ENCODE assay signal across 16 mouse cellular contexts in the genomic region with DNA sequence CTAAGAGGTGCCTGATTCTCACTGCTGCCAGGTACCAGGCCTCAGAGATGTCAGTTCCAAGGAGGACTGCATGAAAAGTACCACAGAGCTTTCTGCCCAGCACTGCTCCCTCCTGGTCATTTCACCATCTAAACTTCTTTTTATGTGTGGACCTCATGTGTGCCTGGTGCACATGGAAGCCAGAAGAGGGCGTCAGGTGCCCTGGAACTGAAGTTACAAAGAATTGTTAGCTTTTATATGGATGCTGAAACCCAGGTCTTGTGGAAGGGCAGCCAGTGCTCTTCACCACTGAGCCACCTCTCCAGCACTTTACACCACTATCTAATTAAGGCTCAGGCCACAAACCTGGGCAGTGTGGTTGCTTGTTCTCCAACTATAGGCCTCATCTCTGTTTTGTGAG. TPM values are rescaled to one million over a fixed set of nuclear protein-coding genes. Genes with fewer than 3 reads are reported as not detected.
DNase-seq lines count a peak whose midpoint lies in the region; ATAC-seq and TF ChIP-seq lines count a peak whose summit lies in the region.
"Had no signal": no experiment of that assay in that cellular context is flagged by ENCODE, and none has a peak within 500 bp of the region (broad histone marks: within the 10 kb centered on the region; RNA-seq: fewer than 3 reads in every experiment).

No protein-coding gene starts in this region.

- DNase-seq in kidney, adult 2 months = no peak
- no peak for DNase-seq in midbrain, postnatal 0 days (ENCODE audit: low spot score)
- DNase-seq in R1 (ENCODE audit: low read depth, low spot score) = peak; percentile 37
- DNase-seq in spleen, postnatal 36 days (ENCODE audit: low spot score in 2 of 2) = no peak
- DNase-seq in hindbrain, postnatal 0 days (ENCODE audit: low spot score) = no peak
- DNase-seq: adrenal gland, postnatal 36 days; gastrocnemius, postnatal 25 days; kidney, adult 11 months had no signal

- TF ChIP-seq POLR2A in kidney, adult 2 months (IDR thresholded peaks at IDR 0.05; ENCODE audit: low read depth, low read length) = no peak

- H3K4me2 ChIP-seq in kidney, embryonic 14.5 days (replicated peaks; ENCODE audit: low read depth, low read length) = no peak overlapping the region
- no peak overlapping the region for H3K4me2 ChIP-seq in midbrain, postnatal 0 days (ENCODE audit: low read depth, low read length, poor library complexity, severe bottlenecking)
- no peak overlapping the region for H3K4me2 ChIP-seq in midbrain, embryonic 13.5 days (replicated peaks)
- H3K4me2 ChIP-seq in hindbrain, postnatal 0 days (ENCODE audit: low read depth, low read length) = no peak overlapping the region
- H3K4me2 ChIP-seq: heart, embryonic 12.5 days; hindbrain, embryonic 12.5 days; neural tube, embryonic 15.5 days had no signal

- H3K27ac ChIP-seq in kidney, adult 2 months (ENCODE audit: insufficient read depth, low read depth, low read length) = no peak overlapping the region
- H3K27ac ChIP-seq in kidney, embryonic 14.5 days (ENCODE audit: low read depth, low read length) = no peak overlapping the region
- H3K27ac ChIP-seq in midbrain, postnatal 0 days (ENCODE audit: low read depth, low read length) = no peak overlapping the region
- H3K27ac ChIP-seq in midbrain, embryonic 13.5 days = no peak overlapping the region
- no peak overlapping the region for H3K27ac ChIP-seq in hindbrain, postnatal 0 days
- H3K27ac ChIP-seq: hindbrain, embryonic 12.5 days; macrophage; neural tube, embryonic 15.5 days had no signal

- H3K4me3 ChIP-seq in kidney, adult 2 months (ENCODE audit: insufficient read depth, low read depth, low read length) = no peak overlapping the region
- H3K4me3 ChIP-seq in kidney, embryonic 14.5 days (ENCODE audit: low read length) = no peak overlapping the region
- H3K4me3 ChIP-seq in midbrain, postnatal 0 days (ENCODE audit: low read depth, low read length) = no peak overlapping the region
- H3K4me3 ChIP-seq in midbrain, embryonic 13.5 days (replicated peaks) = no peak overlapping the region
- H3K4me3 ChIP-seq in hindbrain, postnatal 0 days (ENCODE audit: low read length) = no peak overlapping the region
- H3K4me3 ChIP-seq: erythroblast, embryonic 14.5 days; heart, embryonic 12.5 days; hindbrain, embryonic 12.5 days; neural tube, embryonic 15.5 days had no signal

- no peak for ATAC-seq in kidney, embryonic 14.5 days (ENCODE audit: low FRiP score, low TSS enrichment)
- ATAC-seq in midbrain, postnatal 0 days (ENCODE audit: low FRiP score) = no peak
- no peak for ATAC-seq in midbrain, embryonic 13.5 days
- ATAC-seq in hindbrain, postnatal 0 days = no peak

- H3K27me3 ChIP-seq in kidney, adult 2 months (replicated peaks; ENCODE audit: control insufficient read depth, insufficient read depth, low read length) = no peaks in the 10 kb centered on the region
- no peaks in the 10 kb centered on the region for H3K27me3 ChIP-seq in kidney, embryonic 14.5 days (ENCODE audit: control insufficient read depth, insufficient read depth, low read length)
- no peaks in the 10 kb centered on the region for H3K27me3 ChIP-seq in midbrain, postnatal 0 days (ENCODE audit: insufficient read depth, low read length)
- H3K27me3 ChIP-seq in midbrain, embryonic 13.5 days = no peaks in the 10 kb centered on the region
- H3K27me3 ChIP-seq in hindbrain, postnatal 0 days (ENCODE audit: insufficient read depth, low read length) = no peaks in the 10 kb centered on the region
- H3K27me3 ChIP-seq: heart, embryonic 12.5 days; hindbrain, embryonic 12.5 days; neural tube, embryonic 15.5 days had no signal

- no peaks in the 10 kb centered on the region for H3K4me1 ChIP-seq in kidney, adult 2 months (ENCODE audit: control insufficient read depth, insufficient read depth, low read length)
- peaks cover 4% of the 10 kb centered on the region; the same call in 1 of the 2 replicates for H3K4me1 ChIP-seq in kidney, embryonic 14.5 days (ENCODE audit: control insufficient read depth, insufficient read depth, low read length)
- no peaks in the 10 kb centered on the region for H3K4me1 ChIP-seq in midbrain, postnatal 0 days (ENCODE audit: insufficient read depth, low read length)
- no peaks in the 10 kb centered on the region for H3K4me1 ChIP-seq in midbrain, embryonic 13.5 days (replicated peaks)
- H3K4me1 ChIP-seq in hindbrain, postnatal 0 days (ENCODE audit: insufficient read depth, low read length) = no peaks in the 10 kb centered on the region
- H3K4me1 ChIP-seq: neural tube, embryonic 15.5 days had no signal

- no peak overlapping the region for H3K9ac ChIP-seq in kidney, embryonic 14.5 days (ENCODE audit: low read depth, low read length)
- H3K9ac ChIP-seq in midbrain, postnatal 0 days (replicated peaks; ENCODE audit: low read length, poor library complexity, severe bottlenecking) = no peak overlapping the region
- H3K9ac ChIP-seq in midbrain, embryonic 13.5 days (replicated peaks) = no peak overlapping the region
- no peak overlapping the region for H3K9ac ChIP-seq in hindbrain, postnatal 0 days (replicated peaks; ENCODE audit: low read length)
- H3K9ac ChIP-seq: heart, embryonic 12.5 days; hindbrain, embryonic 12.5 days; neural tube, embryonic 15.5 days had no signal

- no peaks in the 10 kb centered on the region for H3K36me3 ChIP-seq in kidney, adult 2 months (ENCODE audit: control insufficient read depth, insufficient read depth, low read length)
- H3K36me3 ChIP-seq in kidney, embryonic 14.5 days (ENCODE audit: control insufficient read depth, insufficient read depth, low read length) = peaks cover 3% of the 10 kb centered on the region
- peaks cover 34% of the 10 kb centered on the region for H3K36me3 ChIP-seq in midbrain, postnatal 0 days (ENCODE audit: insufficient read depth, low read length)
- peaks cover 28% of the 10 kb centered on the region for H3K36me3 ChIP-seq in midbrain, embryonic 13.5 days
- H3K36me3 ChIP-seq in hindbrain, postnatal 0 days (ENCODE audit: insufficient read depth, low read length) = peaks cover 10% of the 10 kb centered on the region; the same call in 1 of the 2 replicates

- 58% methylated on average over 1 of the region's 1 CpGs for WGBS in kidney, adult 2 months
- 45% methylated on average over 1 of the region's 1 CpGs for WGBS in kidney, embryonic 14.5 days
- WGBS in midbrain, postnatal 0 days = 25% methylated on average over 1 of the region's 1 CpGs
- 42% methylated on average over 1 of the region's 1 CpGs for WGBS in midbrain, embryonic 13.5 days
- 28% methylated on average over 1 of the region's 1 CpGs for WGBS in hindbrain, postnatal 0 days

- peak; percentile 34; the same call in 1 of the 2 replicates for TF ChIP-seq CTCF in kidney, adult 2 months (conservative IDR thresholded peaks at IDR 0.05; ENCODE audit: insufficient read depth, insufficient read length, low read depth, low read length)
- peak; percentile 42 for TF ChIP-seq CTCF in midbrain, postnatal 0 days (IDR thresholded peaks at IDR 0.05)
- TF ChIP-seq CTCF in hindbrain, postnatal 0 days (IDR thresholded peaks at IDR 0.05; ENCODE audit: low read depth) = no peak

- no peaks in the 10 kb centered on the region for H3K9me3 ChIP-seq in kidney, embryonic 14.5 days (ENCODE audit: control insufficient read depth, low read length)
- H3K9me3 ChIP-seq in midbrain, postnatal 0 days (ENCODE audit: low read length) = no peaks in the 10 kb centered on the region
- no peaks in the 10 kb centered on the region for H3K9me3 ChIP-seq in midbrain, embryonic 13.5 days
- no peaks in the 10 kb centered on the region for H3K9me3 ChIP-seq in hindbrain, postnatal 0 days (ENCODE audit: low read length)
- H3K9me3 ChIP-seq: heart, embryonic 12.5 days; hindbrain, embryonic 12.5 days; neural tube, embryonic 15.5 days had no signal

RNA-seq across cellular contexts. Expression of gene Gnb1l, which starts 27.7 kb away (rescaled TPM):
- polyA plus RNA-seq in kidney, adult 2 months (2012; rRNA removed) = 10.7 and 15.8 TPM in 2 replicates
- 16.3 and 18.0 TPM in 2 replicates for polyA plus RNA-seq in kidney, embryonic 14.5 days (2014; fragmentation: Nextera tagmentation; extraction: Ambion mirVana)
- 9.1 and 12.4 TPM in 2 replicates for total RNA-seq in midbrain, postnatal 0 days (2014; rRNA removed)
- polyA plus RNA-seq in midbrain, postnatal 0 days (2015; fragmentation: Nextera tagmentation; extraction: Ambion mirVana) = 20.5 and 21.0 TPM in 2 replicates
- 12.9 and 16.0 TPM in 2 replicates for polyA plus RNA-seq in midbrain, embryonic 13.5 days (2015; fragmentation: Nextera tagmentation; extraction: Ambion mirVana)
- 9.6 and 10.5 TPM in 2 replicates for total RNA-seq in hindbrain, postnatal 0 days (2014; rRNA removed)
- 16.9 and 18.0 TPM in 2 replicates for polyA plus RNA-seq in hindbrain, postnatal 0 days (2015; fragmentation: Nextera tagmentation; extraction: Ambion mirVana)

RNA-seq across cellular contexts. Expression of gene Rtl10, which starts 27.9 kb away (rescaled TPM):
- 5.0 and 6.9 TPM in 2 replicates for polyA plus RNA-seq in kidney, adult 2 months (2012; rRNA removed)
- polyA plus RNA-seq in kidney, embryonic 14.5 days (2014; fragmentation: Nextera tagmentation; extraction: Ambion mirVana) = 1.9 and 3.0 TPM in 2 replicates
- total RNA-seq in midbrain, postnatal 0 days (2014; rRNA removed) = 7.1 and 7.9 TPM in 2 replicates
- 3.0 and 3.8 TPM in 2 replicates for polyA plus RNA-seq in midbrain, postnatal 0 days (2015; fragmentation: Nextera tagmentation; extraction: Ambion mirVana)
- polyA plus RNA-seq in midbrain, embryonic 13.5 days (2015; fragmentation: Nextera tagmentation; extraction: Ambion mirVana) = 3.9 and 4.5 TPM in 2 replicates
- 11.0 and 12.4 TPM in 2 replicates for total RNA-seq in hindbrain, postnatal 0 days (2014; rRNA removed)
- 2.5 and 2.7 TPM in 2 replicates for polyA plus RNA-seq in hindbrain, postnatal 0 days (2015; fragmentation: Nextera tagmentation; extraction: Ambion mirVana)
- total RNA-seq: monocyte, adult 5-6 weeks had no signal
- polyA plus RNA-seq: macrophage had no signal

RNA-seq across cellular contexts. Expression of gene Comt, which starts 44.2 kb away (rescaled TPM):
- 519 and 582 TPM in 2 replicates for polyA plus RNA-seq in kidney, adult 2 months (2012; rRNA removed)
- 78.7 and 89.0 TPM in 2 replicates for polyA plus RNA-seq in kidney, embryonic 14.5 days (2014; fragmentation: Nextera tagmentation; extraction: Ambion mirVana)
- 62.3 and 74.6 TPM in 2 replicates for total RNA-seq in midbrain, postnatal 0 days (2014; rRNA removed)
- 95.0 and 103 TPM in 2 replicates for polyA plus RNA-seq in midbrain, postnatal 0 days (2015; fragmentation: Nextera tagmentation; extraction: Ambion mirVana)
- 75.7 and 78.8 TPM in 2 replicates for polyA plus RNA-seq in midbrain, embryonic 13.5 days (2015; fragmentation: Nextera tagmentation; extraction: Ambion mirVana)
- total RNA-seq in hindbrain, postnatal 0 days (2014; rRNA removed) = 82.8 and 88.9 TPM in 2 replicates
- 94.3 and 102 TPM in 2 replicates for polyA plus RNA-seq in hindbrain, postnatal 0 days (2015; fragmentation: Nextera tagmentation; extraction: Ambion mirVana)

RNA-seq across cellular contexts. Expression of gene Txnrd2, which starts 44.6 kb away (rescaled TPM):
- polyA plus RNA-seq in kidney, adult 2 months (2012; rRNA removed) = 35.2 and 39.1 TPM in 2 replicates
- polyA plus RNA-seq in kidney, embryonic 14.5 days (2014; fragmentation: Nextera tagmentation; extraction: Ambion mirVana) = 21.9 and 23.6 TPM in 2 replicates
- total RNA-seq in midbrain, postnatal 0 days (2014; rRNA removed) = 13.3 and 22.9 TPM in 2 replicates
- polyA plus RNA-seq in midbrain, postnatal 0 days (2015; fragmentation: Nextera tagmentation; extraction: Ambion mirVana) = 38.3 and 42.6 TPM in 2 replicates
- polyA plus RNA-seq in midbrain, embryonic 13.5 days (2015; fragmentation: Nextera tagmentation; extraction: Ambion mirVana) = 25.9 and 28.6 TPM in 2 replicates
- total RNA-seq in hindbrain, postnatal 0 days (2014; rRNA removed) = 17.9 and 23.1 TPM in 2 replicates
- 37.6 and 41.8 TPM in 2 replicates for polyA plus RNA-seq in hindbrain, postnatal 0 days (2015; fragmentation: Nextera tagmentation; extraction: Ambion mirVana)
